Mouse (Mus musculus) Patski (cell line): ENCODE data around the gene Jchain. TPM values are rescaled to one million over a fixed set of nuclear protein-coding genes. Genes with fewer than 3 reads are reported as not detected.

Experiments used
- ATAC-seq: fragments of 100-300 bp; one replicate; pipeline ENCODE4 v1.8.0; 2021
- CTCF ChIA-PET: fragments of 350-600 bp; sonication (Branson Sonifier 250); formaldehyde crosslinking; loops from one replicate; lab custom pipeline; 2022; ENCODE audit warnings: inconsistent platforms; lab: Charles Lee
- POLR2A ChIA-PET: fragments of 350-600 bp; sonication (Branson Sonifier 250); formaldehyde crosslinking; loops from one replicate; lab custom pipeline; 2022; ENCODE audit warnings: antibody characterized with exemption, inconsistent platforms; lab: Charles Lee
- DNase-seq: peaks from one replicate; pipeline ENCODE4 v3.0.0-alpha.2; 2011; ENCODE audit warnings: low read depth, low spot score
- H3K27me3 ChIP-seq: fragments of 371-371 bp; one replicate; pipeline ENCODE4 v1.5.1; 2021
- CTCF ChIP-seq: fragments of 100-300 bp; IDR thresholded peaks from one replicate; pipeline ENCODE4 v1.5.1; 2021
- in situ Hi-C: fragments of 300-500 bp; cut with MboI; formaldehyde crosslinking; loops from 3 replicates; pipeline ENCODE4 v1.11.1; 2018; ENCODE audit warnings: low pct_unique_long_range_greater_than_20kb, mixed read lengths
- polyA plus RNA-seq: library from polyadenylated mRNA; unstranded; gene quantifications from one replicate; pipeline ENCODE4 v1.2.3, GENCODE M21; 2021

Jchain gene
- polyA plus RNA-seq, 1 experiment from 2014 or later: 0.23 TPM

- TF ChIP-seq CTCF: no peak
Observed at GRCm38 (mm10) chr5:88540845-88541244, 13.2 kb upstream of the Jchain start.

GRCm38 (mm10) chr5:88534697-88535096 is 7.0 kb upstream of the Jchain start:
- POLR2A ChIA-PET: no interaction called here
- in situ Hi-C loops: no loop called here

More at GRCm38 (mm10) chr5:88540845-88541244, 13.2 kb upstream of the Jchain start:
- ChIA-PET CTCF (no interaction called here), POLR2A (no interaction called here)
- DNase-seq (no peak), ATAC-seq (no peak)
- peaks cover 28% of the 10 kb centered on the region for H3K27me3 ChIP-seq
- in situ Hi-C loops: no loop called here

DNA sequence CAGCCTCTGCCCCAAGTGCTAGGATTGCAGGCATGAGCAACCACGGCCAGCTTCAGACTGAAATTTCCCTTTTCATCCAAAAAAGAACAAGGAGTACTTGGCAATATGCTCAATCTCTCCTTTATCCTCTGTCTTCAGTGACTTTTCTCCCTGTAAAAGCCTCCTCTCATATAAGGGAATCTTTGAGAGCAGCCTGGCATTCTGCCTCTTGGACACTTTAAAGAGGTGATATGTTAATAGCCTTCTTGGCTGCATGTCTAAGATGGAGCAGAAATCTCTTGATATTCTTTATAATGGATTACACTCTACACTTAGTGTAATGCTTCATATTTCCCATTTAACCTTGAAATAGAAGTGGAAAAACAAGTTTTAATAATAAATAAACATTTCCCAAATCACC is 3.2 kb upstream of the Jchain start:
- in situ Hi-C loops: no loop called here
- CTCF ChIA-PET: interaction anchor here (3.1 kb wide), 1 partner anchor 11 kb away, joined by 14 read pairs; no protein-coding TSS in a partner anchor
- H3K27me3 ChIP-seq: peaks cover 71% of the 10 kb centered on the region
- no peak for TF ChIP-seq CTCF
- POLR2A ChIA-PET: no interaction called here
- no peak for DNase-seq
- ATAC-seq: no peak

More at GRCm38 (mm10) chr5:88534697-88535096, 7.0 kb upstream of the Jchain start:
- CTCF ChIA-PET: no interaction called here
- ATAC-seq (no peak), DNase-seq (no peak)
- peaks cover 52% of the 10 kb centered on the region for H3K27me3 ChIP-seq
- TF ChIP-seq CTCF: no peak

- no peak for DNase-seq
- peak; percentile 64 for TF ChIP-seq CTCF
Observed at GRCm38 (mm10) chr5:88519232-88519631, 8.5 kb downstream of the Jchain start.

DNA sequence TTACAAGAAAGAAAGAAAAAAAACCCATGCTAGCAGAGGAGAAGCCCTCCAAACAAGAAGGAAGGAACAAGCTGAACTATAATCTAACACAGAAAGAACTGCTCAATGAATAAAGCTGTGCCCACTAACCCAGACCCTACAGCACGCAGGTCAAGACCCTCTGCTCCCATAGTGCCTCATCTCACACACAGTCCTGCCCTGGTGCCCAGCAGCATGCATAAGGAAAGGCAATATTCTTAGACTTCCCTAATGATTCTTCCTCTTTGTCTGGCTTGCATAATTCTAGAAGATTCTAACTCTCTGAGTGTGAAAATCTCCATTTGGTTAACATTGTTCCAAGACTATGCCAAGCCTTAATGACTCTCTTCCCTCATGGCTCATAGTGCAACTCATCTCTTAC is 18.7 kb downstream of the Jchain start:
- in situ Hi-C loops: no loop called here
- DNase-seq (no peak), ATAC-seq (no peak)
- H3K27me3 ChIP-seq: peaks cover 24% of the 10 kb centered on the region
- POLR2A ChIA-PET: no interaction called here
- CTCF ChIA-PET: no interaction called here
- TF ChIP-seq CTCF: no peak

More at GRCm38 (mm10) chr5:88519232-88519631, 8.5 kb downstream of the Jchain start:
- ChIA-PET CTCF (interaction anchor here (0.7 to 3.7 kb wide), 7 partner anchors 13 to 180 kb away, joined by 3 to 18 read pairs (median 4); partner anchors contain the start of gene Utp3), POLR2A (no interaction called here)
- ATAC-seq: peak; percentile 47
- in situ Hi-C loops: no loop called here
- H3K27me3 ChIP-seq: peaks cover 48% of the 10 kb centered on the region

DNA sequence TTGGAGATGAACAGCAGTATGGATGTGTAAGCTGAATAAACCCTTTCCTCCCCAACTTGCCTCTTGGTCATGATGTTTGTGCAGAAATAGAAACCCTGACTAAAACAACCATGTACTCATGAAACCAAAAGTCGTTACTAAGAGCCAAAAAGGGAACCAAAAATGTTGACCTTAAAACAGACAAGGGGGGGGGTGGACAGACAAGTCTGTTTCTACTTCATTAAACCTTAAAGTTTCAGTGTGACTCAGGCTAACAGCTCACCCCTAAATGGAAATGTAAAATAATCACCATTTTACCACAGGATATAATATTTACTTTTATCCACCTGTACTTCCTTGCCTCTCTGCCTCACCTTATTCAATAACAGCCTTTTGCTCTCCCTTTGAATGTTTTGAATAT is 19.1 kb downstream of the Jchain start:
- H3K27me3 ChIP-seq: peaks cover 21% of the 10 kb centered on the region
- in situ Hi-C loops: no loop called here
- CTCF ChIA-PET: no interaction called here
- TF ChIP-seq CTCF: no peak
- POLR2A ChIA-PET: no interaction called here
- ATAC-seq (no peak), DNase-seq (no peak)

DNA sequence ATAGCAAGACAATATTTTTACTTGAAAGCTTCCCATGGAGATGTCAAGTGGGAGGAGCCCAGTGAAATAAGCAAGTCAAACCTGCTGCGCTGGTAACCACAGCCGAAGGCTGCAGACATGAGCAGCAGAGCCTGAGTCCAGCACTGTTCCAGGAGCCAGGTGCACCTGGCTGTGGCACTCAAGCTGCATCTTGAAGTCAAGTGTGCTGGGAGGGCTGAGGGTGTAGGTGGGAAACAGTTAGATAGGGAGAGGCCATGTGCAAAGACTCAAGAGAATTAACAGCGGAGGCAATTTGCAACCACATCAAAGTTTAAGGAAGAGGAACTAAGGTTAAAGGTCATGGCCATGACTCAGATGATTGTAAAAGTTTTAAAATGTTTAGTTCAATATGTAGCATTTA is 27.9 kb downstream of the Jchain start:
- DNase-seq (no peak), ATAC-seq (no peak)
- POLR2A ChIA-PET: no interaction called here
- peaks cover 8% of the 10 kb centered on the region for H3K27me3 ChIP-seq
- CTCF ChIA-PET: no interaction called here
- no peak for TF ChIP-seq CTCF
- in situ Hi-C loops: no loop called here

DNA sequence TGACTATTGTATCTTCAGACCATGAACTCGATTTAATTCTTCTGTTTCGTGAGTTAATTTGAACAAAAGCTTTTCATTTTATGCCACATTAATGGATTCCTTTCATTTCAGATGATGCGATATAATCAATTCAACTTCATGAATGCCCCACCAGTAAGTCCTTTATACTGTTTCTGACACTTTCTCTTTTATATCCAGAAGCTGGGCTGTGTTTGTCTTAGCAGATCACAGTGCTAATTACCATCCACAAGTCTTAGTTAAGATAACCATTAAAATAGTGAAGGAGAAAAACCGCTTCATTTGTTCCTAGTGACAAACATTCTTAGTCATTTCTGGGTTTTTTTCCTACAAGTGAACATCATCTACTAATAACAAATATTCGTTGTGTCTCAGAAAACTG is 36.6 kb downstream of the Jchain start:
- peaks cover 57% of the 10 kb centered on the region for H3K27me3 ChIP-seq
- in situ Hi-C loops: no loop called here
- no peak for ATAC-seq
- no peak for DNase-seq
- ChIA-PET CTCF (interaction anchor here (1.0 kb wide), 1 partner anchor 11 kb away, joined by 3 read pairs; no protein-coding TSS in a partner anchor), POLR2A (no interaction called here)
- TF ChIP-seq CTCF: no peak

DNA sequence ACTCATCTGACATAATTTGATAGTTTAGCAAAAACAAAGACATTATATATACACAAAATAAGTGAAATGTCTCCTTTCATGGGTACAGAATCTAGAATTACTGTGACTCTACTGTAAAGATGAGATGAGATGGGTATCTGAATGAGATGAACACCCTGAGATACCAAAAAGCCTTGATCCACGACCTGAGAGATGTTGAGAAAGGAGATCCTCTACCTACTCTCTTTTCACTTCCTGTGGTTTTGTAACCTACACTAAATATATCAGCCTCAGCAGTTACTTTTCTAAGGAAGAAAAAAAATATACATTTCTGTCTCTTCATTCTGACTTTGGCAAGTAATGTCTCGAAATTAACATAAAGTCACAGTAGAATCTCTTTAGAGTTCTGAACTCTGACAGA is 38.7 kb downstream of the Jchain start:
- POLR2A ChIA-PET: no interaction called here
- CTCF ChIA-PET: no interaction called here

DNA sequence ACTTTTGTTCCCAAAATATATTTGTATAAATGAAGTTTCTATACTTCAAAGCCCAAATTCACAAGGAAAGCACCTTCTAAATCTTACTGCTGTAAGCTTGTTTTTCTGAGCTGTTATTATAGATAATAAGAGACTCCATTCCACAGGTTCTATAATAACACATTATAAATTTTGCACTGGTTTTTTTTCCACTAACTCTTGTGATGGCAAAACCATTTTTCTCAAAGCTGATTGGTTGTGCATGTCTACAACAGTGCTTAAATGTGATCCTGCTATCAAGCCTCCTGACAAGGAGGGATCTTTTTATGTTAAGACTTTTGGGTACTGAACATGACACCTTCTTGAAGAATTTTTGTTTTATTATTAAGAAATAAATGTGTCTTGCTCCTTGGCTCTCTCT is 40.0 kb downstream of the Jchain start, which contains the start of gene Enam:
Enam (plus strand) TSS at position 301 of the 400 bp plus-strand sequence.
- POLR2A ChIA-PET: no interaction called here
- in situ Hi-C loops: no loop called here
- no peak for DNase-seq

More for the DNA sequence above, 38.7 kb downstream of the Jchain start:
- TF ChIP-seq CTCF: no peak
- H3K27me3 ChIP-seq: peaks cover 51% of the 10 kb centered on the region
- ATAC-seq: no peak
- DNase-seq: no peak
- in situ Hi-C loops: no loop called here

More for the DNA sequence above, 40.0 kb downstream of the Jchain start, which contains the start of gene Enam:
- CTCF ChIA-PET: no interaction called here
- ATAC-seq: no peak
- peaks cover 43% of the 10 kb centered on the region for H3K27me3 ChIP-seq
- no peak for TF ChIP-seq CTCF

Other genes starting within 250 kb of the Jchain start
- gene Prol1, start 210.6 kb downstream of the Jchain start, polyA plus RNA-seq: not detected
- gene Amtn, start 151.8 kb downstream of the Jchain start, polyA plus RNA-seq: not detected
- not detected for gene Ambn, start 71.9 kb downstream of the Jchain start, polyA plus RNA-seq
- not detected for gene Enam, start 39.9 kb downstream of the Jchain start, polyA plus RNA-seq
- 78.9 TPM for gene Utp3, start 26.6 kb upstream of the Jchain start, polyA plus RNA-seq
- 17.4 TPM for gene Rufy3, start 37.1 kb upstream of the Jchain start, polyA plus RNA-seq
- gene Grsf1, start 148.3 kb upstream of the Jchain start, polyA plus RNA-seq: 127 TPM
- 23.9 TPM for gene Mob1b, start 193.0 kb upstream of the Jchain start, polyA plus RNA-seq
- 15.0 TPM for gene Dck, start 237.1 kb upstream of the Jchain start, polyA plus RNA-seq